Mouse (Mus musculus): ENCODE measurements at regions not wholly inside any gene's neighbourhood (a gene's known extent, or its start where the extent isn't known, plus 50 kb on each side); places are given as distances from the start of the nearest gene placed in this dataset.
"Not testable (repeated sequence)": the region's sequence is repeated elsewhere in the genome, so short reads cannot be mapped to it uniquely, and the experiment has no call there.

- H3K27ac ChIP-seq (ENCODE audit: insufficient read depth, low read length); DNase-seq (ENCODE audit: low read depth in 1 of 2, low spot score in 2 of 2); H3K4me3 ChIP-seq (ENCODE audit: extremely low read depth, insufficient read depth, insufficient read length); H3K27me3 ChIP-seq (ENCODE audit: control insufficient read depth, insufficient read depth, low read length); H3K4me1 ChIP-seq (ENCODE audit: control insufficient read depth, insufficient read depth, insufficient read length); H3K36me3 ChIP-seq (ENCODE audit: control insufficient read depth, insufficient read depth, low read length): not testable (repeated sequence)
- WGBS = 78% methylated on average over 1 of the region's 2 CpGs
These were observed 97.7 kb upstream of the Zcchc13 start for GRCm38 (mm10) chrX:103532620-103533199.

DNA sequence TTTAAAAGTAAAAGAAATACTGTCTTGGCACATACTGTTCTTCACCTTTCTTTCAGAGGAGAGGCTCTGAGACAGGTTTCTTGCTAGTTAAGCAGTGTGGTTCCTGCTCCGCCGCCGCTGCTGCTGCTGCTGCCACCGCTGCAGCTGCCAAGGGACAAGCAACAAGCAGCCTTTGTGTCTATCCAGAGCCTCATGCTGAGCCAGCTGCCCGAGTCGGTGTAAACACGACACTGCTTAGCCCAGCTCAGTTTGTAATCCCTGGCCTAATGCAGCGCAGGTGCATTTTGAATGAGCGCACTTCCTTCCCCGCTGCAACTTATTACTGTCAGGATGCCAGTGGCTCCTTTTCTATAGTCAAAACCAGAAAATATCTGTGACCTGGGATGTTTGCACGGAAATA lies 97.1 kb upstream of the Zcchc13 start:
- Histone ChIP-seq H3K27ac (ENCODE audit: insufficient read depth, low read length) (no peak overlapping the region), H3K27me3 (ENCODE audit: control insufficient read depth, insufficient read depth, low read length) (no peaks in the 10 kb centered on the region), H3K36me3 (ENCODE audit: control insufficient read depth, insufficient read depth, low read length) (no peaks in the 10 kb centered on the region), H3K4me1 (ENCODE audit: control insufficient read depth, insufficient read depth, insufficient read length) (peaks cover 2% of the 10 kb centered on the region; the same call in 1 of the 2 replicates), H3K4me3 (ENCODE audit: extremely low read depth, insufficient read depth, insufficient read length) (no peak overlapping the region)
- WGBS = 74% methylated on average over 11 of the region's 11 CpGs
- DNase-seq (ENCODE audit: low read depth in 1 of 2, low spot score in 2 of 2) = no peak
- no peak for TF ChIP-seq CTCF (IDR thresholded peaks at IDR 0.05; ENCODE audit: extremely low read depth, insufficient read depth, insufficient read length, insufficient replicate concordance)
- no peak for TF ChIP-seq POLR2A (IDR thresholded peaks at IDR 0.05; ENCODE audit: low read depth, low read length)

- no peak for DNase-seq (ENCODE audit: low read depth in 1 of 2, low spot score in 2 of 2)
- no peaks in the 10 kb centered on the region for H3K27me3 ChIP-seq (ENCODE audit: control insufficient read depth, insufficient read depth, low read length)
- WGBS = 84% methylated on average over 1 of the region's 1 CpGs
- TF ChIP-seq CTCF (IDR thresholded peaks at IDR 0.05; ENCODE audit: extremely low read depth, insufficient read depth, insufficient read length, insufficient replicate concordance) (no peak), POLR2A (IDR thresholded peaks at IDR 0.05; ENCODE audit: low read depth, low read length) (no peak)
- no peaks in the 10 kb centered on the region for H3K36me3 ChIP-seq (ENCODE audit: control insufficient read depth, insufficient read depth, low read length)
- peaks cover 2% of the 10 kb centered on the region; the same call in 1 of the 2 replicates for H3K4me1 ChIP-seq (ENCODE audit: control insufficient read depth, insufficient read depth, insufficient read length)
- no peak overlapping the region for H3K27ac ChIP-seq (ENCODE audit: insufficient read depth, low read length)
- H3K4me3 ChIP-seq (ENCODE audit: extremely low read depth, insufficient read depth, insufficient read length) = no peak overlapping the region
These were observed 96.6 kb upstream of the Zcchc13 start for GRCm38 (mm10) chrX:103533831-103534230.

- Histone ChIP-seq H3K4me1 (ENCODE audit: control insufficient read depth, insufficient read depth, insufficient read length) (peaks cover 5% of the 10 kb centered on the region; the same call in 1 of the 2 replicates), H3K36me3 (ENCODE audit: control insufficient read depth, insufficient read depth, low read length) (no peaks in the 10 kb centered on the region), H3K27ac (ENCODE audit: insufficient read depth, low read length) (no peak overlapping the region), H3K27me3 (ENCODE audit: control insufficient read depth, insufficient read depth, low read length) (no peaks in the 10 kb centered on the region), H3K4me3 (ENCODE audit: extremely low read depth, insufficient read depth, insufficient read length) (no peak overlapping the region)
- TF ChIP-seq CTCF (IDR thresholded peaks at IDR 0.05; ENCODE audit: extremely low read depth, insufficient read depth, insufficient read length, insufficient replicate concordance) = no peak
- TF ChIP-seq POLR2A (IDR thresholded peaks at IDR 0.05; ENCODE audit: low read depth, low read length) = no peak
- WGBS = 89% methylated on average over 5 of the region's 5 CpGs
- no peak for DNase-seq (ENCODE audit: low read depth in 1 of 2, low spot score in 2 of 2)
These were observed 83.7 kb upstream of the Zcchc13 start for GRCm38 (mm10) chrX:103546490-103547202.

DNA sequence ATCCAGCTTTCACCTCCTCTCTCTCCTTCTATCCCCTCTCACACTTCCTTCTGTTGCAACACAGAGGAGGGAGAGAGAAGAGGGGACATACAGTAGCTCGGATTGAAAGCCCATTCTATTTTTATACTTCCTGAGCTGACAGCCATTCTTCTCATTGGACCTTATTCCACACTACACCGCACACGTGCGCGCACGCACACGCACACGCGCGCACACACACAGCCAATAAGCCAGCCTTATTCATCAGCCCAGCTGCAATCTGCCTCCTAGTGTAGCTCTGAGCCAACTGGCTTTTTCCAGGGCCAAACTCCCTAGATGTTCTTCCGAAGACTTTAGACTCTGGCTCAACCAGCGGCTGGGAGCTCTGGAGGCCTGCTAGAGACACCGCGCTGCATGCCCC lies 79.1 kb upstream of the Zcchc13 start:
- peaks cover 5% of the 10 kb centered on the region; the same call in 1 of the 2 replicates for H3K4me1 ChIP-seq (ENCODE audit: control insufficient read depth, insufficient read depth, insufficient read length)
- no peaks in the 10 kb centered on the region for H3K36me3 ChIP-seq (ENCODE audit: control insufficient read depth, insufficient read depth, low read length)
- DNase-seq (ENCODE audit: low read depth in 1 of 2, low spot score in 2 of 2) = no peak
- 74% methylated on average over 14 of the region's 14 CpGs for WGBS
- H3K4me3 ChIP-seq (ENCODE audit: extremely low read depth, insufficient read depth, insufficient read length) = no peak overlapping the region
- no peak overlapping the region for H3K27ac ChIP-seq (ENCODE audit: insufficient read depth, low read length)
- TF ChIP-seq POLR2A (IDR thresholded peaks at IDR 0.05; ENCODE audit: low read depth, low read length) (no peak), CTCF (IDR thresholded peaks at IDR 0.05; ENCODE audit: extremely low read depth, insufficient read depth, insufficient read length, insufficient replicate concordance) (no peak)
- H3K27me3 ChIP-seq (ENCODE audit: control insufficient read depth, insufficient read depth, low read length) = no peaks in the 10 kb centered on the region

- H3K4me3 ChIP-seq (ENCODE audit: extremely low read depth, insufficient read depth, insufficient read length) = no peak overlapping the region
- WGBS = 65% methylated on average over 3 of the region's 3 CpGs
- no peaks in the 10 kb centered on the region for H3K36me3 ChIP-seq (ENCODE audit: control insufficient read depth, insufficient read depth, low read length)
- H3K27me3 ChIP-seq (ENCODE audit: control insufficient read depth, insufficient read depth, low read length) = no peaks in the 10 kb centered on the region
- TF ChIP-seq CTCF (IDR thresholded peaks at IDR 0.05; ENCODE audit: extremely low read depth, insufficient read depth, insufficient read length, insufficient replicate concordance) (no peak), POLR2A (IDR thresholded peaks at IDR 0.05; ENCODE audit: low read depth, low read length) (no peak)
- H3K27ac ChIP-seq (ENCODE audit: insufficient read depth, low read length) = no peak overlapping the region
- H3K4me1 ChIP-seq (ENCODE audit: control insufficient read depth, insufficient read depth, insufficient read length) = peaks cover 5% of the 10 kb centered on the region; the same call in 1 of the 2 replicates
- DNase-seq (ENCODE audit: low read depth in 1 of 2, low spot score in 2 of 2) = no peak
These were observed 77.2 kb upstream of the Zcchc13 start for GRCm38 (mm10) chrX:103553196-103553595.

- WGBS = 82% methylated on average over 3 of the region's 3 CpGs
- no peak for DNase-seq (ENCODE audit: low read depth in 1 of 2, low spot score in 2 of 2)
- TF ChIP-seq CTCF (IDR thresholded peaks at IDR 0.05; ENCODE audit: extremely low read depth, insufficient read depth, insufficient read length, insufficient replicate concordance) = no peak
- TF ChIP-seq POLR2A (IDR thresholded peaks at IDR 0.05; ENCODE audit: low read depth, low read length) = no peak
- H3K27ac ChIP-seq (ENCODE audit: insufficient read depth, low read length) = no peak overlapping the region
- H3K36me3 ChIP-seq (ENCODE audit: control insufficient read depth, insufficient read depth, low read length) = no peaks in the 10 kb centered on the region
- no peak overlapping the region for H3K4me3 ChIP-seq (ENCODE audit: extremely low read depth, insufficient read depth, insufficient read length)
- H3K27me3 ChIP-seq (ENCODE audit: control insufficient read depth, insufficient read depth, low read length) = no peaks in the 10 kb centered on the region
- peaks cover 5% of the 10 kb centered on the region; the same call in 1 of the 2 replicates for H3K4me1 ChIP-seq (ENCODE audit: control insufficient read depth, insufficient read depth, insufficient read length)
These were observed 76.8 kb upstream of the Zcchc13 start for GRCm38 (mm10) chrX:103553605-103554004.

DNA sequence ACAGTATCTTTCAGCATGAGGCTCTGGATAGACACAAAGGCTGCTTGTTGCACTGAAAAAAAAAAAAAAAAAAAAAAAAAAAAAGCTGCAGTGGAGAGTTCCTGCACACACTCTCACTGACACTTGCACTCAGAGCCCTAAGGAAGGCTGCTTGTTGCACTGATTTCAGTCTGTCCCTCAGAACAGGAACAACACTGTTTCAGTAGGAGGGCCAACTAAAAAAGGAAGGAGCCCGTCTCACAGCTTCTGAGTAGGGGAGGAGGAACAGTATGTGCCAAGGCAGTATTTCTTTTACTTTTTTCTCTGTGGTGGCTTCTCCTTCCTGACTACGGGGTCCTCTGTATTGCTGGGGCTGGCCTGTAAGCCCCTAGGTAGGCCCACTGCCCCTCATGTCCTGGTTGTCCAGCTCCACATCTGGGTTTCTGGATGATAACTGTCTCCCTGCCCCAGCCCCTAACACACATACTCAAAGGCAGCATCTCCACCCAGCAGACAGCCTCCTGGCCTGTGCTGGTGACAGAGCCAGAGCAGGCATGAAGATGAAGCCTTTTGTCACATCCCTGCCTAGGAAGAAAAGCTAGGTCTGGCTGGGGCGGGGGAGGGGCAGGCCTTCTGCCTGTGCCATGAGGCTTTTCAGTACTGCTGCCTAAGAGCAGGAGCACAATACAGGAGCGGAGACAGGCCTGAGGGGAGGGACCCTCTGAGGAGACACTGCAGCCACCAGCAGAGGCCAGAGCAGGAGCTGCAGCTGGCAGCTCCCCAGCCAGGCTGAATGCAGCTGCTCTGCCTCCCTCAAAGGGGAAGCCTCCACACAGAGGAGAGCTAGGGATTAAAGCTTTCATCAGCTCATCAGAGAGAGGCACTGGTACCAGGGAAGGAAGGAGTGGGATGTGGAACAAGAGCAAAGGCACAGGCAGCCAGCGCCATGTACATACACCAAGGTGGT lies 75.1 kb upstream of the Zcchc13 start:
- not testable (repeated sequence) for H3K27ac ChIP-seq (ENCODE audit: insufficient read depth, low read length); H3K4me1 ChIP-seq (ENCODE audit: control insufficient read depth, insufficient read depth, insufficient read length); H3K4me3 ChIP-seq (ENCODE audit: extremely low read depth, insufficient read depth, insufficient read length); H3K36me3 ChIP-seq (ENCODE audit: control insufficient read depth, insufficient read depth, low read length); H3K27me3 ChIP-seq (ENCODE audit: control insufficient read depth, insufficient read depth, low read length)
- peak in 1 of 2 experiments; percentile 0 for DNase-seq (ENCODE audit: low read depth in 1 of 2, low spot score in 2 of 2)
- 33% methylated on average over 4 of the region's 5 CpGs for WGBS

Measured in spleen, adult 2 months (tissue).